Mouse (Mus musculus) spleen, embryonic (tissue): ENCODE data around the gene Ddit4.

Experiments used
- CTCF ChIA-PET: fragments of 350-600 bp; sonication (Branson Sonifier 250); formaldehyde crosslinking; loops from one replicate; lab custom pipeline; 2022; lab: Charles Lee

Ddit4 gene

DNA sequence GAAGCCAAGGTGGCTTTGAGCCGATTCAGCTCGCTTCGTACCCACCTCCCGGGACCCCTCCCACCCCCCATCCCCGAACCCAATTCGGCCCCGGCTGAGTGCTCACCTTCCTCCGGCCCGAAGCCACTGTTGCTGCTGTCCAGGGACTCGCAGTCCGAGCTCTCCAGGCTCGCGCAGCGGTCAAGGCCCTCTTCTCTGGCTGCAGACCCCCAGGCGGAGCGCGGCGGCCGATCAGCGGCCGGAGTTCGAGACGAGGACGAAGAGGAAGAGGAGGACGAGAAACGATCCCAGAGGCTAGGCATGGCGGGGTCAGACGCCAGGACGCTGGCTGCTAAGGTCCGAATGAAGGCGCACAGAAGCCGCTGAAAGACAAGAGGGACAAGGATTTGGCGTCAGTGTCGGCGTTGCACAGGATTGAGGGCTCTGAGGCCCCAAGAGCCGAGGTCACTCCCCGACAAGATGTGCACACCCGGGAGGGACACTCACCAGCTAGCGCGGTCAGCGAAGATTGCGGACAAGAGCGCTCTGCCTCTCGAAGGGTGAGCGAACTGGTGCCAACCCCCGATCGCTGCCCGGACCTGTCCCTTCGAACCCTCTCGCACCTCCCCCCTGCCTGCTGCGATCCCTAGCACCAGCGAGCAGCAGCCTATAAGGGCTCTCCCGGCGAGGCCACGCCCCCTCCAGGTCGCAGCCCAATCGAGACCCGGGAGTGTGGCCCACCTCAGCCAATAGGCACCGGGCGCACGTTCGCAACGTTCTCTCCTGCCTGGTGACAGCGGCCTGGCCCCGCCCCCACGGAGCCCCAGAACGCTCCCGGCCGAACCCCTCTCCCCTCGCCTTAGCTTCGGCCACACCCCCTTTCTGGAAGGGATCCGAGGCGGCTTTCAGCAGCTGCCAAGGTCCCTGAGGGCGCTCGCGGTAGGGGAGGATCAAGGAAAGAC, at the start of gene Ddit4:
Gene Ddit4 (minus strand): TSS at position 624 of the 941 bp plus-strand sequence.
- CTCF ChIA-PET: interaction anchor here (1.1 to 1.7 kb wide), 4 partner anchors 23 to 56 kb away, joined by 3 to 7 read pairs (median 6); no protein-coding TSS in a partner anchor

GRCm38 (mm10) chr10:59999057-59999456, 47.4 kb upstream of the Ddit4 start:
- CTCF ChIA-PET: interaction anchor here (0.7 to 1.3 kb wide), 2 partner anchors 18 to 19 kb away, joined by 3 to 13 read pairs; no protein-coding TSS in a partner anchor

GRCm38 (mm10) chr10:59997591-59997990, 46.0 kb upstream of the Ddit4 start:
- CTCF ChIA-PET: interaction anchor here (0.6 kb wide), 1 partner anchor 105 kb away, joined by 4 read pairs; no protein-coding TSS in a partner anchor

- CTCF ChIA-PET: interaction anchor here (0.7 to 1.0 kb wide), 2 partner anchors 23 to 102 kb away, joined by 3 read pairs; no protein-coding TSS in a partner anchor
These were observed 44.3 kb upstream of the Ddit4 start for GRCm38 (mm10) chr10:59995889-59996288.

GRCm38 (mm10) chr10:59993813-59994212, 42.2 kb upstream of the Ddit4 start:
- CTCF ChIA-PET: interaction anchor here (0.6 to 0.7 kb wide), 2 partner anchors 9 to 70 kb away, joined by 4 to 7 read pairs; no protein-coding TSS in a partner anchor

GRCm38 (mm10) chr10:59992024-59992423, 40.4 kb upstream of the Ddit4 start:
- CTCF ChIA-PET: no interaction called here

GRCm38 (mm10) chr10:59991262-59991880, 39.7 kb upstream of the Ddit4 start:
- CTCF ChIA-PET: no interaction called here

DNA sequence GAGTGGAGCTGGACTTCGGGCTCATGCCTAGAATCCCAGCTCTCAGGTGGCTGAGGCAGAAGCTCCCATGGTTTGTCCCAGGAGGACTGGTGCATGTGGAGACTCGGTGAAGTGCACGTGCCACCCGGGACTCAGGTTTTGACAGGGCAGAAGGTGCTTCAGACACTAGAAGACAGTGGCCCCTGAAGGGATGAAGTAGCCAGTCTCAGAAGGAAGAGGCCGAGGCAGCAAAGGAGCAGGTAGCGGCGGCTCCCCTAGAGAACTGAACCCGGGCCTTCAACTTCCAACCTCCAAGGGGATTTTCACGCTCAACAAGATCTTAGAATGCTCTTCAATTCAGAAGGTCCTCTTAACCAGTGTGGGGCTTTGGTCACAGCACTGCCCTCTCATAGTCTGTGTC, 38.8 kb upstream of the Ddit4 start:
- CTCF ChIA-PET: interaction anchor here (0.5 kb wide), 1 partner anchor 82 kb away, joined by 6 read pairs; no protein-coding TSS in a partner anchor

DNA sequence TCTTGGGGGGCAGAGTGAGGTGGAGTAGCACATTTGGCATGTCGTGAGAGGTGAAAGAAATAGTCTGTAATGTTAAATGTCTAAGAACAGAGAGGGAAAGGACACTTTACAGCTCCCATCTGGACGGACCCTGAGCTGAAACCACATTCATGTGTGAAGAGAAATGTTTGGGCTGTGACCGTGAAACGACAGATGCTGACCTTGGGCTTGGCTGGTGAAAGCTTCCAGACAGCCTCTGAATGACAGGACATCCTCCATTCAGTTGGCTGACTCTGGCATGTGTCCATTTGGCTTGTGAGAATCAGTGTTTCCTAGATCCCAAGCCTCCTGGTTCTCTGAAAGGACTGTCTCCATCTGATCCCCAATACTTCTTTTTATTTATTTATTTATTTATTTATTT, 36.4 kb upstream of the Ddit4 start:
- CTCF ChIA-PET: no interaction called here

DNA sequence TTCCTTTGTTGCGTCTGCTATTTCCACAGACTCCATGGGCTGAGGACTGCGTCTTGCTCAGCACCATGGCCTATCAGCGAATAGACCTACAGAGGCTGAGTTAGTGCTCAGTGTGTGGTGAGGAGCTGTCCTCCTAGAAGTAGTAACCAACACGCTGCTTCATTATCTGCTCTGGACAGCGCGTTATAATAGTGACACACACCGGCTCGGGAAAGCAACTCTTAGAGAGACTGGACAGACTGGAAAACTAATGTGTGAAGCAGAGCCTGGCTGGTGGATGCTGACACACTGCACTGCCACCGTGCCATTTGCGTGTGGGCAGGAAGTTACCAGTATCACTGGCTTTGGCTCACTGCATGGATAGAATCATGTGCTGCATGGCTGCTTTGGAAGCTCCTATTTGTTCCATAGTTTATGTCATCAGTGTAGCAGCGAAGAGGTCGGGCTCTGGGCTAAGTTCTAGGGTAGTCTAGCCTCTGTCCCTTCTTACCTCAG, 30.8 kb upstream of the Ddit4 start:
- CTCF ChIA-PET: no interaction called here

DNA sequence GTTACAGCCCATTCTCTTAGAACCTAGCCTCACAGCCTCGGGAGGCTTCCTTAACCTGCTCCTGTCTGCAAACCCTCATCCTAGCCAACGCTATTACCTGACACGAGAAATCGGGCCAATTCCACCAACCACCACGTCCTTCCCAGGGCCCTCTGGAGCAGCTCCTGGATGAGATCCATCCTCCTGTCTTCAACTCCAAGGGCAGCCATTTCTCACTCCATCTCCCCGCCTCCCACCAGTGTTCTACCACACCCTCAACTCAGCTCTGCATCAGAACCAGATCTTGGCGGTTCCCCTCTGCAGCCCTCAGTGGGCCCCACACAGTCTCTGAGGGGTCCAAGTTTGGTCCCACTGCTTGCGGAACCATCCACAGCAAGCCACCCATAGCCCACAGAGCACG, 30.2 kb upstream of the Ddit4 start:
- CTCF ChIA-PET: interaction anchor here (0.5 to 0.9 kb wide), 2 partner anchors 17 to 81 kb away, joined by 6 to 13 read pairs; no protein-coding TSS in a partner anchor

DNA sequence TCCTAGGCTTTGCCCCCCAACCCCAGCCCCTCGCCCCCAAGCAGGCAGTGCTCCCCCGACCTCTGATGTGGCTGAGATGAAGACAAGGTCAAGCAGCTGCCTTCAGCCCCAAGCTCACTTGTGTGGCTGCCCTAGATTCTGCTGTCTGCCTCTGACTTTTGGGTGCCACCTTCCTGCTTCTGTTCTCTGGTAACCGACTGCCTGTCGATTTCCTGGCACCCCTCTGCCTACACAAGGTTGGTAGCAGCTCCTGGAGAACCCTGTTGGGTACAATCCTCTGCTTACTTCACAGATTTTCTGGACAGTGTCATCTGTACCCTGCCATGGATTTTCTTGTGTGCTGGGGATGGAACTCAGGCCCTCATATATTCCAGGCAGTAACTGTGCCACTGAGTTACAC, 29.7 kb upstream of the Ddit4 start:
- CTCF ChIA-PET: interaction anchor here (0.5 to 0.9 kb wide), 2 partner anchors 17 to 80 kb away, joined by 6 to 13 read pairs; no protein-coding TSS in a partner anchor

DNA sequence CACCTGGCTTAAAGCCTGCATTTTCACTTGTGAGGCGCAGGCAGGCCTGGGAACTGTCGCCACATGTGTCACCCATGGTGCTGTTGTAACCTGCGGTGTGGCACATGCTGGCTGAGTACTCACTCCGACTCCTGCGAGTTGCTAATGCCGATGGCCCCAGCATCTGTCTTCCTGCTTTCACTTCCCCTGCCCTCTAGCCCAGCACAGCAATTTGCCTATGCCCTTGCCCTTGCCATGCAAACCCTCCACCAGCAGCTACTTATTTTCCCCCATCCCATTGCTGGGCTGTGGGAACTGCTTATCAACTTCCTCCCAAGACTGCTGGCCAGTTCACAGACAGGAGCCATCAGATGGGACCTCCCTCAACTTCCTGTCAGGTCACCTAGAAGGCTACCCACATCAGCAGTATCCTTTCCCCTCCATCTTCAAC, 29.2 kb upstream of the Ddit4 start:
- CTCF ChIA-PET: interaction anchor here (0.9 to 1.3 kb wide), 2 partner anchors 19 to 80 kb away, joined by 3 to 6 read pairs; no protein-coding TSS in a partner anchor

DNA sequence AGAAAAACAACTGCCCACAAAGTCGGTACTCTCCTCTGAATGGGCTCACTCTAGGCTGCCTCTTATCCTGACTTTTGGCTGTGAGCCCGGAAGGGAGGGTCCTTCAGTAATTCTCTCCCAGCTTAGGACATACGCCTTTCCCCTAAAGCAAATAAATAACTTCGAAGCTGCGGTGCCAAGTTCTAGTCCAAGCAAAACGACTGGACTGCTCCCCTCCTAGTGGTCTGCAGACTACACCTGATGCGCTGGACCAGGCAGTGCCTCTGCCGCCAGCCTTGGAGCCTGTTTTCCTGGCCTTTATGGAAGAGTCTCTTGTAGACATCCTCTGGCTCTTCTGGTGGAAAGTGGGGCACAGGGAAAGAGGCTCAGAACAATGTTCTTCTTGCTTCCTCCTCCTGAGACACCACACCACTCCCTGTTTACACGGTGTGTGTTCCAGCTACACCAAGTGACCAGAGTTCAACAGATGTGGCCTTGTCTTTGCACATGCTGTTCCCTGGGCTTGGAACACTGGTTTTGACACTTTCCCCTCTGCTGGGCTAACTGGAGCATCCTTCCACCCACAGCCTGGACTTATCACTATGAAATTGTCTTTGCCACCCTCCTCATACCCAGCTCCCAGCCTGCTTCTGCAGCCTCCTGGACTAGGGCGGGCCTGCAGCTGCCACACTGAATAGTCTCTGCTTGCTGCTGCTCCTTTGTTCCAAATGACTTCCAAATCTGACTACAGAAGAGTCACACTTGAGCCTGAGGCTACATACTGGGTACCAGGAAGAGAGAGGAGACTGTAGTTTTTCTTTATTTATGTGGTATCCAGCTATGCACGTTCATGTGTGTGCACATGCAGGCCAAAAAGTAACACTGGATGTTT, 27.5 kb upstream of the Ddit4 start:
- CTCF ChIA-PET: interaction anchor here (0.5 to 0.6 kb wide), 2 partner anchors 30 to 55 kb away, joined by 3 to 5 read pairs; no protein-coding TSS in a partner anchor

DNA sequence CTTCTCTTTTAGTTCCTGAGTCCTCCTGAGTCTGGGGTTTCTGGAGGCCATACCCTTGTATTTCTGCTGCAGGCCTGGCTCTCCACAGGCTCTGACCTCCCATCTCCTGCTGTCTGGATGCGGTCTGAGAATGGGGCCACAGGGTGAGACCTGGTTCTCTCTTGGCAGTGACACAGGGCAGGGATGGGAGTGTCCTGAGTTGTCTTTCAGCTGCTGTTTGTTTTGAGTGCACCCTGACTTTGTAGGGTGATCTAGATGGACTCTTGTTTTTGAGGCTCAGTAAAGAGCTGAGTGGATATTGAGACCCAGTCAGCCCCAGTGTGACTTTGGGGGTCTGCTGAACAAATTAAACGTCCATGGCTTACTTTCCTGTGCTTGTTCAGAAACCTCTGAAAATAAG, 26.8 kb upstream of the Ddit4 start:
- CTCF ChIA-PET: no interaction called here

DNA sequence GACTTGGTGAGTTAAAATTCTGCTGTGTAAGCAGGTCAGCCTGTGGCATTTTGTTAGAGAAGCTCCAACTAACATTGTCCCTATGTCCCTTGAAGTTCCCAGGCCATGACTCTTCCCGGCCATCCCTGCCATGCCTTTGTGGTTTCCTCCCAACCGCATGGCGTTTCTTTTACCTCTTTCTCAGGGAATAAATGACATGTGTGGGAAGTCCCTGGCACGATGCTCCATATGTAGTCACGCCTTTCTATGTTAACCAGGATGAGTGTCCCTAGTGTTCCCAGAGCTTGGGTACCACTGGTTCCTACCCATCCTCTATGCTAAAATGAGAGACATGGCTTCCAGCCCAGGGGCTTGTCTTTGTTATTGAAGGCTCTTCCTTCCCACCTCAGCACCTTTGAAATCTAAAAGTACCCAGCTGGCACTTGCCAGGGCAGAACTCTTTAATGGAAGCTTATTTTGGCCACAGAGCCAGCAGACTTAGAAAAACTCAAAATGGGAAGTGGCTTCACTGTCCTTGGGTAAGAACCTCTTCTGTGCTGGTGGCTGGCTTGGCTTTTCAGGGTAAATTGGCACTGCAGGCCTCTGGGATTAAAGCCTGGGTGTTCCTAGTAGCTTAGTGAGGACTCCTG, 26.2 kb upstream of the Ddit4 start:
- CTCF ChIA-PET: interaction anchor here (0.6 to 1.1 kb wide), 2 partner anchors 84 to 1095 kb away, joined by 3 to 4 read pairs; no protein-coding TSS in a partner anchor

DNA sequence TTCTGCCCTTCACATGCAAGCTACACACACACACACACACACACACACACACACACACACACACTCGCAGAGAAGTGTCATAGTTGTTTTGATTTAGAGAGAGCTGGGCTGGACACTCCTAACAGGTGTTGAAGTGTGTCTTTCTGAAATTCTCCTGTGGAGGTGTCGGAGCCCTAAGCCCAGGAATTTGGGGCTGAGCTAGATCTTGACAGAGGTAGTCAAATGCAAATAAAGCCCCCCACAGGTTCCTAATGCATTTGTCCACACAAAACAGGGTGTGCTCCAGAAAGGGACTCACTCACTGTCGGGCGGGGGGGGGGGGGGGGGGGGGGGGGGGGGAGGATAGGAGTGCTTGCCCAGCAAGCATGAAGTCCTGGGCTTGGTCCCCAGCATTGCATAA, 25.5 kb upstream of the Ddit4 start:
- CTCF ChIA-PET: interaction anchor here (0.5 to 1.8 kb wide), 5 partner anchors 9 to 1096 kb away, joined by 3 to 17 read pairs (median 6); no protein-coding TSS in a partner anchor

DNA sequence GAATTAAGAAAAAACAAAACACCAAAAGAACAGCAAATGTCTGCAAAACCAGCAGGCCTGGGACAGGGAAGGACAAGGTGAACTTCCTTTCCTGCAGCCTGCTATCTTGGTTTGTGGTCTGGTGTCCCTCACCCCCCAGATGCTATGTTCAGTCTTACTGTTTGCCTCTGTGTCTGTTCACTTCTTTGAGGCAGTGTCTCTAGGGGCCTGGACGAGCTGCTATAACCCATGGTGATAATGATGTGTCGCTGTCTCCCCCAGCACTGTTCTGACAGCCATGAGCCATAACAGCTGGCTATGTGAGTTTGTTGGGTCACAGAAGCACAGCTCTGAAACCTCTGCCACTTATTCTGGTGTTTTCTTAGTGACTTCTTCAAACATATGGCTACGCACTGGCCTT, 23.2 kb upstream of the Ddit4 start:
- CTCF ChIA-PET: interaction anchor here (1.3 to 1.8 kb wide), 2 partner anchors 20 to 24 kb away, joined by 3 to 5 read pairs; no protein-coding TSS in a partner anchor

GRCm38 (mm10) chr10:59974191-59974664, 22.6 kb upstream of the Ddit4 start:
- CTCF ChIA-PET: interaction anchor here (1.8 kb wide), 1 partner anchor 24 kb away, joined by 5 read pairs; no protein-coding TSS in a partner anchor
